Mouse (Mus musculus) cerebellum, adult 9-10 months (tissue): Measurements from ENCODE around the gene Plcb2.

Experiments
- DNase-seq: peaks from one replicate; pipeline ENCODE4 v3.0.0; 2022

Gene Plcb2

DNA sequence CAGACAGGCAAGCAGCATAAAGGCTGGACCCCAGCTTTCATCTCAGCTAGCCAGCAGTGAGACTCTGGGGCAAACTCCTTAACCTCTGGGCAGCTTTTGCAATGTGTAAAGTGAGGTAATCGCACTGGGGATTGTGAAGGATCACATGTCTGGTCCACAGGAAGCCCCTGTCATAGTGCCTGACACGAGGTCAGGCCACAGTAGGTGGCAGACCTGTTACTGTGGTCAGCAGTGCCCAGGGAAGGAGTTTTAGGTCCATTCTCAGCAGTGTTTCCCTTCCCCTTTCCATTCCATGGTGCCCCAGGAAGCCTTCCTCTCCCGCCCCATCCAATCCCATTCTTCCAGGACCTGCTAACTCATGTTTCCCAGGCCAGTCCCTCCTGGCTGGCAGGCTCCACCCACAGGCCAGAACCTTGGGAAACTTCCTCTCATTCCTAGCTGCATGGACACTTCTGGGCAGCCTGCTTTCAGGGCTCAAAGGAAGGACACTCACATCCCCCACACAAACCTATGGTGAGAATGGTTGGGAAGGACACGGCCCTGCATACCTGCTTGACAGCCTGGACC lies 18.5 kb downstream of the Plcb2 start:
- no peak for DNase-seq

DNA sequence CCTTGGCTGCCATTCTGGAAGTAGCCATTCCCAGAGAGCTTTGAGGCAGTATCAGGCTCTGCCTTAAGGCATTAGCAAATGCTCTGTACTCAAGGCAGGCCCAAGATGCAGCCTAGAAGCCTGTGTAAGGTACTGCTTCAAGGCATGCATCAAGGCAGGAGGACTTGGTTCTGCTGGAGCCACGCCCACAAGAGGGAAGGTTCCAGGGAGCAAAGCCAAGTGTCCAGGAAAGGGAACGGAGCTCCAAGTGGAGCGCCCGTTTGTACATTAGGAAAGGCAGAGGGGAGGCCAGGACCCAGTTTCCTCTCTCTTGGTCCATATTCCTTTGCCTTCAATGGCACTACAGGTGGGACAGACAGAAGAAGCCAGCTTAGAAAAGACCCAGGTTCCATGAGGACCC lies 19.8 kb downstream of the Plcb2 start:
- DNase-seq, result no peak

DNA sequence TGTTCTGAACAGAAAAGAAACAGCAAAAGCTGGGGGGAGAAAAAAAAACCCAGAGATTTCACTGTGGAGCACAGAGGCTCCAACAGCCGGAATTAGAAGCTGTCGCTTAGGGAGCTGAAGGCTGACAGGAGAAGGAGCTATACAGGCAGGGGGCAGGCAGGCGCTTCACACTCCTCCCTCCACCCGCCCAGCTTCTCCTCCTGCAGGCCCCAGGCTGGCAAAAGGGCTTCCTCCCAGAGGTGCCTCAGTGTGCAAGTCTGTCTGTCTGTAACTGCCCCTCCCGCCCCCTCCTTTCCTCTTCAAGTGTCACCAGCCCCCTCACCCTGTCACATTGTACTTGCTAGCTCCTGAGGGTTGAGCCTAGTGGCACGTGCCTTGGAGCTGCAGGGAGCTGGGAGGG lies 21.8 kb downstream of the Plcb2 start:
- DNase-seq, result no peak

DNA sequence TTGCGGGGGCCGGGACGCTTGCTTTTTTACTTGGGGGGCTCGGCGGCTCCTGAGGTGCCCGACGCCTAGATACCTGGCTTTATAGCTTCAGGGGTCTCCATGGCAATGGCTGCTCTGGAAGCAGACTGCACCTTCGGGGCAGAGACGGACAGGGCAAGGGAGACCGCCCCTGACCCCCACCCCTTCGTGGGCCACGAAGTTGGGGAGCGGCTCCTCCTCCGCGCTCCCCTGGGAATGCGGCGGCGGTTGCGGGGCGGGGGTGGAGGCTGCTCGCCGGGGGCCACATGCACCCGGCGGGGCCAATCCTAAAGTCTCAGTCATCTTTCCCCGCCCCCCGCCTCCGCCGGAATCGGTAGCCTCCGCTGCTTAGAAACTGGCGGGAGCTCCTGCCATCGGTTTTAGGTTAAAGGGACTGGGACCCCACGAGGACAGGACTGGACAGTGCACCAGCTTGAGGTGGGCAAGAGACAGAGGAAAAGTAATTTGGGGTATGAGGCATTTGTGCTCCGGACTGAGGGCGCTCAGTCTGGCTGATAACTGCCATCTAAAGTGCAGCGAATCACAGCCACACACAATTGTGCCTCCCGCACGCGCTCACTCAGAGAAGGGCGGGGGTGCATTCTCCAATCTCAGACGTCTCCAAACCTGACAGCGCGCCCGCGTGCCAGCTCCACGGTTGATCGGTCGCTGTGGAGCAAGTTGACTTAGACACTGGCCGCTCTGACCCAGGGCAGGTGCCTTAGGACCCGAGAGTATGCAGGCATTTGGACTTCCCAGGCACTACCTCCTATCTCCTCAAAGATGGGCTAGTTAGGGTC lies 24.1 kb downstream of the Plcb2 start, which contains the start of gene Ankrd63:
Gene Ankrd63 (minus strand): TSS at position 51 of the 818 bp plus-strand sequence.
- no peak for DNase-seq

DNA sequence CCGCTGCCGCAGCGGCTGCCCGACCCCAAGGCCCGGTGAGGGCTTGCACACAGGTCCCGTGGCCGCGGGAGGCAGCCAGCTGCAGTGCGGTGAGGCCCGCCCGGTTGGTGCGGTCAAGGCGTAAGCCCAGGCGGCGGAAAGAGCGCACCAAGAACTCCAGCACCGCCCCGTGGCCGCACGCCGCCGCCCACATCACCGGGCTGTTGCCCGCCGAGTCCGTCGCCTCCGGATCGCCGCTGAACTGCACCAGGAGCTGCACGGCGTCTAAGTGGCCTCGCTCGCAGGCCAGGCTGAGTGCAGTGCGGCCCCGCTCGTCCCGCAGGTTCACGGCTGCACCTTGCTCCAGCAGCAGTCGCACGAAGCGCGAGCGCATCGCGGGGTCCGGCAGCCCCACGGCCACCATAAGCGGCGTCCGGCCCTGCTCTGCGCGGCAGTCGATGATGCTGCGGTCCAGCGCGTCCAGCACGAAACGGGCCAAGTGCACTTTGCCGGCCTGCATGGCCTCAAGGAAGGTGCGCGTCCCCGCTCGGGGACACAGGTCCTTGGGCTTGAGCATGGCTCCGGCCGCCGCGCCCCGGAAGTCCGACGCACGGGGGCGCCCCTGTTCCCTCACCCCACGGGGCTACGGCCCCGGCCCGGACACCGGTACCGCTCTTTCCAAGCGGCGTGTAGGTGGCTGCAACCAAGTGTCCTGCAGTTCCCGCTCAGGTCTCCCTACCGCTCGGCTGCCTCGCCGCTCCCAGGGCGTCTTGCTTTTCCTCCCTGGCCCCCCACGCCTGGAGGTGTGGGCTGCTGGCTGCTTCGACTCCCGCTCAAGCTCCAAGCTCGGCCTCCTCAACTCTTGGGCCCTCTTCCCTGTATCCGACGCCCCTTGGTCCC lies 25.1 kb downstream of the Plcb2 start:
- no peak for DNase-seq

DNA sequence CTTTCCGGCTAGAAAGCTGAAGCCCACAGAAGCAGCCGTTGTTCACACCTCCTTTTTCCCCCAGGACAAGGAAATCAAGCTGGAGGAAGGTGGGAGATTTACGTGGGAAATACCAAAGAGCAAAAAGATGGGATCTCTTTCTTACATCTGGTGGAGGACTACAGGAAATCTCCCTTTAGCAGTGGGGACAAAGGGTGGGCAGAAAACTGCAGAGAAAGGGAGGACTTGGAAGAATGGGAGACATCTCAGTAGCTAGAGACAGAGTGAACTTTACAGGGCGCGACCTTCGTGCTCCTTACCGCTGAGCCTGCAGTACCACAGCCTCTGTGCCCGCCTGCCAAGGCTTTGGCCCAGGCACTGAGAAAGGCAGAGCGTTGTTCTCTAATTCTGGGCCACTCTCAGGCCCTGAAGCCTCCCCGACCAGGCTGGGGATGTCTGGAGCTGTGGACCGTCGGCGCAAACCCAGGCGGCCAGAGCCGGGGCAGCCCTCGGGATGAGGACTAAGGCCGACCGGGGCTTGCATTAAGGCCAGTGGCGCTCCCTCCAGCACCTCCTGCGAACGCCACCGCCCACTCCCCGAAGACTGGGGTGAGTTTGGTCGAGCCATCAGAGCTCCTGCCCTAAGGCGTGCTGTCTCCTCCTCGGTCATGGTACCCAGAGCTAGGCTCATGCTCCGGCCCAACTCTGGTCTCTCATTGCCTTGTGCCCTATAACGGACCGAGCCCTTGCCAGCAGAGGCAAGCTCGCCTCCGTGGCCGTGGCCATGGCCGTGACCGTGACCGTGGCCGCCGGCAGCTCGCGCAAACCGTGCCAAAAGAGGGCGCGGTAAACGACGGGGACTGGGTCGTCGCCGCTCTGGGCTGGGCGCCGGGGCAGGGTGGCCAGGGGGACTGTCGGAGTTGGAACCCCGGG lies 26.0 kb downstream of the Plcb2 start:
- no peak for DNase-seq

DNA sequence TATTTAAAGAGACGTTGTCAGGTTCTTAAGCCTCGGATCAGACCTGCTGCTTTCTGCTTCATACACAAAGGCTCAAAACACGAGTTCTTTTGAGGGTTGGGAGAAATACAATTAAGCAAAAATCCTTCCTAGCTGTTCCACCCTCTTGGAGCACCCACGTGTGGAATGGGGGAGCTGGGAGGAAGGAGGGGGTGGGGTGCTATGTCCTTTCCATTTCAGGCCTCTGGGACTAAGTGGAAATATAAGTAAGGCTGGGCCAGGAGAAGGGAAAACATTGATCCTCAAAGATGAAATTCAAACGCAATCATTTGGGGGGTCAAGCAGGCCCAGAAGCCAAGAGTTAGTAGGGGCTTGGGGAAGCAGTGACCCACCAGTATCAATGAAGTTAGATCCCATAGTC lies 27.1 kb downstream of the Plcb2 start:
- DNase-seq, result no peak

DNA sequence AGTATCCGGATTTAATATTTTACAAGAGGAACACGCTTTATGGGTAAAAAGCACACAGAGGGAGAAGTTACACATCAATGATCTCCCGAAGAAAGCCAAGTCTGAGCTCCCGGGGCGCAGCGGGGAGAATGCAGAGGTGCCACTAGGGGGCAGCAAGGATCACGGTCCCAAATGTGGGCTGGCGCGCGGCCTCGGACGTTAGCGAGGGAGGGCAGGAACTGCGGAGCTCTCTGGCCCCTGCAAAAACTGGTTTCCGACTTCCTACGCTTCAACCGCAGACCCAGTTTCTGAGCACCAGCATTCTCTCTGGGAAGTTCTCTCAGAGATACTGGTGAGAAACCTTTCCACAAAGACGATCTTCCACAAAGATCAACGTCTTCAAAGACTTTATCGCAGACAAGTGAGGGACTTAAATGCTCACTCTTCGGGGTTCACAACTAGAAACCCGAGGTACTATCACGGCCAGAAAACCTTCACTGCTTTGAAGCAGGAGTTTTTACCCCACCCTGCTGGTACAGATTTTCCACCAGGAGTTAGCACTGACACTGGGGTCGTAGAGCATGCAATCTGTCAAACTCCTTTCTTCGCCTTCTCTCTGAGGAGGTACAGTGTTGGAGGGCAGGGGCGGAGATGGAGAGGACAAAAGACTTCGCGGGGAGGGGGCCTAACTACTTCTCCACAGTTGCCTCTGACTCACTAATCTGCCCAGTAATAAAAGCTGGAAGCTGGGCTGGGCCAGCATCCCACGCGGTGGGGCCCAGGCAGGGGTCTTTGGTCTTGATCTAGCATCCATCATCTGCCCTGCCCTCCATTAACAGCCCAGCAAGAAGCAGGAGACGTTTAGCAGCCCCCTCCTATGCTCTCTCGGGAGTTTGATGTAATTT lies 27.8 kb downstream of the Plcb2 start:
- peak; percentile 66 for DNase-seq

DNA sequence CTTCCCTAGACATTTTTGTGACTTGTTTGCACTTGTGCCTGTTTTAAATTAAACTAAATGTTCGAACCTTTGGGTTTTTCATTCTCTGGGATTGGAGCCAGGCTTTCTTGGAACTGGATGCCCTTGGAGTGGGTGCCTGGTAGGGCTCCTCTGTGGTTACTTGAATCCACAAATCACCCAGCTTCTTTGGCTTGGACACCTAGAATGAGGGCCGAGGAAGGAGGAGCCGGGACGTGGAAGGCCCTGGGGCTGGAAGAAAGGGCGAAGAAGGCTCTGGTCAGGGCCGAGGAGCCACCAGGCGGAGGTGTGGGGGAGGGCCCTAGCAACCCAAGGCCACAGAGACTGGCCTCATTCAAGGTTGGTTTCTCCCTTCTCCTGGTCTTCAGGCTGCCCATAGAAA lies 30.3 kb downstream of the Plcb2 start:
- DNase-seq, result no peak

DNA sequence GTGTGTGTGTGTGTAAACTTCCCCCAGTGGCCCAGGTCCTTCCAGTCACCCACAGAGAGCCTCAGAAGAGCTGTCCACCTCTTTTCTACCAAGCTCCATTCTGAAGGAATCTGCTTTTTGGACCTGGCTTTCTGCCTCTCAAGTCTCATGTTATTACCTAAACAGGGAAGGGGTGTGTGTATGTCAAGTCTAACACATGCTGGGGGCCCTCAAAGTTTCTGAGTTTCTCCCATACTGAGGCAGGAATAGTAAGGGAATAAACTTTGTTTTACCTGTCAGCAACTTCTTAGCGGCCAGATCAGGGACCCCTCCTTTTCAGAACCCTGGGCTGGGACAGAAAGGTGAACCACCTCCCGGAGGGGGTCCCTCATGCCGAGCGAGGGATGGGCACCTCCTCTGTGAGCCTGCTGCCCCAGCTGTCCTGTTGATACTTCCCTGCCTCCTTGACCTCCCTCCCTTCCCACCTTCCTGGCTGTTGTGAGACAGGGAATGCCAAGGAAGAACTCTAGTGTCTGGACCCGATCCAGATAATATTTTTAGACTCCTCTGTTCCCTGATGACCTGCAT lies 30.8 kb downstream of the Plcb2 start:
- DNase-seq, result no peak

DNA sequence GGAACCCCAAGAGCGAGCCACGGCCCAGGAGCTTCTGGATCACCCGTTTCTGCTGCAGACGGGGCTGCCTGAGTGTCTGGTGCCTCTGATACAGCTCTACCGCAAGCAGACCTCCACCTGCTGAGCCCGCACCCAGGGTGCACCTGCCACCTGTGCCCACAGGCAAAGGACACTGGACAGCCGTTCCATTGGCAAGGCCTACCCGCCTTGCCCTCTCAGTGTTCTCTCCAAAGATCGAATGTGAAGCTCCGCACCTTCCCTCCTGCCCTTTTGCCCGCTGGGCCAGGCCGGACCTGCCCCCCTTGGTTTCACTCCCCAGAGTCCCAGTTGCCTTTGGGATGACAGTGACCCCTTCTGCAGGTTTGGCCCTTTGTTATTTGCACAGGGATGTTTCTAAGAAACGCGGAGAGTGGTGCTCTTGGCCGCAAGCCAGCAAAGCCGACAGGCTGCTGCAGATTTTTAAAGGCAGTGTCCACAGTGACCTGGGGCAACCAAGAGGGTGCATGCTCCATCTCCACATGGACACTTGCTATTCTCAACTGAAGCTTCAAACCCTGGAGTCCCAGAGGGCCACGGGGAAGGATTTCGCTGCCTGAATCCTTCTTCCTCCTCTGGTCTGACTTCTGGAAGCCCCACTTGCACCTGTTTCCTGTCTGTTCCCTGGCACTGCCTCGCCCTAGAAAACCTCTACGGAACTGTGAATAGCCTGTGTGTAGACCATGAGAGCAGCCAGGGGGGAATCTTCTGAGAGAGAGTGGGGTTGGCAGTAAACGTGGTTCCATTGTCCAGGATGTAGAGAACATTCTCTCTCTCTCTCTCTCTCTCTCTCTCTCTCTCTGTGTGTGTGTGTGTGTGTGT lies 31.6 kb downstream of the Plcb2 start:
- no peak for DNase-seq

DNA sequence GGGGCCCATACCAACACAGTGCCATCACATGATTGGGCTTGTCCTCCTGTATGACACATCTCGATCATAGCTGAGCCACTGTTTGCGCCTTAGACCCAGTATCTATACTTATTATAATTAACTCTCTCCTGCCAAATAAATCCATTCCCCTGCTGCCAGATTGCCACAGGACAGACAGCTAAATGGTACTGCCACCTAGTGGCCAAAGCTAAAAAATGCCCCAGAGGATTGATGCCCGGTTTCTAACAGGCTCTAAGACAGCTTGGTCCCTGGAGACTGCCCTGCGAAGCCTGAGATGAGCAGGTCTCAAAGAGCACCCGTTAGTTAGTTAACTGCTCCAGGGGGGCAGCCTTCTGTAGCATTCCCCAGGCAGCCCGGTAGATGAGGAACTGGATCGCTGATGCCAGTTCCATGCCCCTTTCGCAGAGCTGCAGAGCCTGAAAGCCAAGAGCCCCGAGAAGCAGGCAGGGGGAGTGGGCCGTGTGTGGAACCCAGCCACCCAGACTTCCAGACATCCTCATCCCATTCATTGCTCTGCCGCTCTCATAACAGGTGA lies 32.5 kb downstream of the Plcb2 start:
- peak; percentile 70 for DNase-seq

DNA sequence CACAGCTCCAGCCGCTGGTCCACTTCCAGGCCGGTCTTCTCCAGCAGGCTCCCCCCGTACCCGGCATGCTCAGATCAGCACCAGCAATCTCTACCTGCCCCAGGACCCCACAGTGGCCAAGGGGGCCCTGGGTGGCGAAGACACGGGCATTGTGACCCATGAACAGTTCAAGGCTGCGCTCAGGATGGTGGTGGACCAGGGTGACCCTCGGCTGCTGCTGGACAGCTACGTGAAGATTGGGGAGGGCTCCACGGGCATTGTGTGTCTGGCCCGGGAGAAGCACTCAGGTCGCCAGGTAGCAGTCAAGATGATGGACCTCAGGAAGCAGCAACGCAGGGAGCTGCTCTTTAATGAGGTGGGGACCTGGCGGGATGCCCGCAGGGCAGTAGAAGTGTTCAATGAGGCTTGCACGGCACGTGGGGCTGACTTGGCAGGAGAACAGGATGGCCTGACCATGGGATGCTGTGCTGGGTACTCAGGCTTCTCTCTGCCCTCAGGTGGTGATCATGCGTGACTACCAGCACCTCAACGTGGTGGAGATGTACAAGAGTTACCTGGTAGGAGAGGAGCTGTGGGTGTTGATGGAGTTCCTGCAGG lies 34.8 kb downstream of the Plcb2 start:
- no peak for DNase-seq

DNA sequence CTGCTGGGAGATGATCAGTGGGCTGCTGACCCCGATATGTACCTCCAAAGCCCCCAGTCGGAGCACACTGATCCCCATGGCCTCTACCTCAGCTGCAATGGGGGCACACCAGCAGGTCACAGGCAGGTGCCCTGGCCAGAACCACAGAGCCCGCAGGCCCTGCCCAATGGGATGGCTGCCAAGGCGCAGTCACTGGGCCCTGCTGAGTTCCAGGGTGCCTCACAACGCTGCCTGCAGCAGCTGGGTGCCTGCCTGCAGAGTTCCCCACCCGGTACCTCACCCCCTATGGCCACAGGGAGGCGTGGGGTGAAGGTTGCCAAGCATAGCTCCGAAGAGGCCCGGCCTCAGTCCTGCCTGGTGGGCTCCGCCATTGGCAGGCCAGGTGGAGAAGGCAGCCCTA lies 38.4 kb downstream of the Plcb2 start:
- DNase-seq, result no peak

DNA sequence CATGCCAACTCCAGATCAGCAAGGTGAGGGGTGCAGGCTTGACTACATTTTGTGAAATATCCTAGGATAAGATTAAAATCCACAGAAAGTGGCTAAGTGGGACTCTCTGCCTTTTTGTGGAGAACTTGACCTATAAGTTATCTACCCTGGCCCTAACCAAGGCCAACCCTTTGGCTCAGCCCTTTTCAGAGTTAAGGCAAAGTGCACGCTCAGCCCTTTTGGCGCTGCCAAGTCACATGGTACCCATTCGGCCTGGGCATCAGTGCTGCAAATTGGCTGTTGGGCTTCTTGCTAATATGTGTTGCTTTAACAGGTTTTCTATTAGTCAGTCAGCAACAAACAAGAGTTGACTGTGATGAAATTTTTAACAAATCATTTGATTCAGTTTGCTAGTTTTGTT lies 40.4 kb downstream of the Plcb2 start:
- DNase-seq, result no peak

DNA sequence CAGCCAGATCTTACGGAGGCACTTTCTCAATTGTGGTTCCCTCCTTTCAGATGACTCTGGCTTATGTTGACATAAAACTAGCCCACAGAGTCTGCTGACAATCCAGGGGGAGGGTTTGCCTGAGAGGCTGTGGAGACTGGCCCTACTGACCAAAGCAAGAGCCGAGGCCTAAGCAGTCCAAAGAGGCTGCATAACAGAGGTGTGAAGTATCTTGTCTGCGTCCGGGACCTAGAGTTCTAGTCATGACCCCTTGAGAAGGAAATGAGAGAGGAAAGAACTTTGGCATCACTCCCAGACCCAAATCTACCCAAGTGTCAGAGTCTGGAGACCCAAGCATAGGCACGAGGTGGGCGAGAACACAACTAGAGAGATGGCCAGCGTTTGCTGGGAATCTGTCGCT lies 41.5 kb downstream of the Plcb2 start:
- DNase-seq, result no peak

DNA sequence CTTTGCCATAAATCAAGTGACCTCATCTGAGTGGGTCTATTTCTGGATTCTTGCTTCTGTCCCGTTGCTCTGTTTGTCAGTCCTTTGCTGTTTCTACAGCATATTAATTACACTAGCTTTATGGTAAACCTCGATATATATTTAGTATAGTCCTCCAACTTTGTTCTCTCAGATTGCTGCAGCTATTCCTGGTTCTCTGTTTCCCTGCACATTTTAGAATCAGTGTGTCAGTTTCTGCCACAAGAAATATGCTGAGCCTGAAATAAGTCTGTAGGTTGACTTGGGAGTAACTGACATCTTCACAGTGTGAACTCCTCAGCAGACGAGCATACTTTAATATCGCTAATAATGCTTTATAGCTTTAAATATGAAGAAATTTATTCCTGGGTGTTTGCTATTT lies 43.1 kb downstream of the Plcb2 start:
- DNase-seq, result no peak

DNA sequence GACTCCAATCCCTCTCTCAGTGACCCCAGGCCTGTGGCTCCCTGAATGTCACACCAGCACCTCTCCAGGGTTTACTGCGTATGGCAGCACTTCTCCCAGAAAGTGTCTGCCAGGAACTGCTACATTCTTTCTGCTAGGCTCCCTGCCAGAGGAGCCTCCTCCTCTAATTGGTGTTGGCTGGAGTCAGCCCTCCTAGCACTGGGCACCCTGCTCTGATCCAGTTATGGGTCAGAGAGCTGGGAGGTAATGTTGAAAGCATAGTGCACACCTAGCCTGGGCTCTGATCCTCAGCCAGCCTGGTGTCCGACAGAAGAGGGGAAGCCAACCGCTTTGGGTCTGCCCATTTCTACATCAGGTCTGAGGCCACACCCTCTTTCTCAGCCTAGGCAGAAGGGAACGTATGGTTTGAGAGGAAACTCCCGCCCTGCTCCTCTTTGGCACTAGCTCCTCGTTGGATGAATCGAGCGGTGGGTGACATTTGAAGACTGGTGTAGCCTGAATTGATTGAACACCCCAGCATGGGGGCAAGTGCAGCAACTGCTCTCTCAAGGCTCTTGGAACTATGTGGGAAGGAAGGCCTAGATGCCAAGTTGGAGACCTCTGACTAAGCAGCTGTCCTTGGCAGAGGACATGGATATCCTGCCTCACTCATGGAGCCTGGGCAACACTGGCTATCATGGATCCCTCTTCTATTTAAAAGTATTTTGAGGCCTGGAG lies 45.5 kb downstream of the Plcb2 start:
- DNase-seq, result no peak

DNA sequence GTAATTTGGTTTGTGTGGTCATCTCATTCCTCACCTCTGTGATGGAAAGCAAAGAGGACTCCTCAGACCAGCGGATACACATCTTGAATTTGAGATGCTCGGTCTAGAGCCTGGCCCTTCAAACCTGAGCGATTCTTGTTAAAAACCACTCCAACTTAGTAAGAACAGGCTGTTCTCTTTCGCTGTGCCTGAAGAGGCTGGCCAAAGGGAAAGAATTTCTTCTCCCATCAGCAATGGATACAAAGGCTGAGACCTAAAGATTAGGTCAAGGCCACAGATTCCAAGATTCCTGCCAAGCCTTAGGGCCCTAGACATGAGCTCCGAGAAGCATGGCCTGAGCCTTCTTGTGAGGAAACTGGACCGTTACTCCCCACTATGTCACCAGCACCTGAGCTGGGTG lies 47.3 kb downstream of the Plcb2 start:
- no peak for DNase-seq
